Mouse (Mus musculus) kidney, postnatal 36 days (tissue): ENCODE measurements around the gene Ndrg3.
"Not testable (repeated sequence)": the region's sequence is repeated elsewhere in the genome, so short reads cannot be mapped to it uniquely, and the experiment has no call there.

Experiments used
- DNase-seq, 2 experiments: peaks; one replicate each; pipeline ENCODE4 v3.0.0; 2021 to 2022; ENCODE audit warnings: mixed read lengths in 2 of 2

Ndrg3 gene

DNA sequence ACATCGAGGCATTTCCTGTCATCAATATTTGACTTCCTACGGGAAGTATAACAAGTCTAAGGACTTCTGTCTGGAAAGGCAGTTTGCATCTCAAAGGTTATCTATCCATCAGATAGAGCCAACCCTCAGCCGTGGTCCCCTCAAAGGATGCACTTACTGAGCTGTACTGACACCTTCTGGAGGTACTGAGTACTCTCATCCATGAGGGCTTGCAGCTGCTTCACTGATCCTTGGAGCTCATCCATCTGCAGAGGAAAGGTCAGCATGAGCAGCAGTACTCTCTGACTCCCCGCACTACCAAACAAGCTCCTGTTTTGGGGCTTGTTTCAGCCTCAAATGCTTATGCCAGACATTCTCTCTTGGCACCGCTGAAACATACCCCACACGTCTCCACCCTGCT, 4.7 kb upstream of the Ndrg3 start:
- peak; percentile 67 to 77 for DNase-seq

DNA sequence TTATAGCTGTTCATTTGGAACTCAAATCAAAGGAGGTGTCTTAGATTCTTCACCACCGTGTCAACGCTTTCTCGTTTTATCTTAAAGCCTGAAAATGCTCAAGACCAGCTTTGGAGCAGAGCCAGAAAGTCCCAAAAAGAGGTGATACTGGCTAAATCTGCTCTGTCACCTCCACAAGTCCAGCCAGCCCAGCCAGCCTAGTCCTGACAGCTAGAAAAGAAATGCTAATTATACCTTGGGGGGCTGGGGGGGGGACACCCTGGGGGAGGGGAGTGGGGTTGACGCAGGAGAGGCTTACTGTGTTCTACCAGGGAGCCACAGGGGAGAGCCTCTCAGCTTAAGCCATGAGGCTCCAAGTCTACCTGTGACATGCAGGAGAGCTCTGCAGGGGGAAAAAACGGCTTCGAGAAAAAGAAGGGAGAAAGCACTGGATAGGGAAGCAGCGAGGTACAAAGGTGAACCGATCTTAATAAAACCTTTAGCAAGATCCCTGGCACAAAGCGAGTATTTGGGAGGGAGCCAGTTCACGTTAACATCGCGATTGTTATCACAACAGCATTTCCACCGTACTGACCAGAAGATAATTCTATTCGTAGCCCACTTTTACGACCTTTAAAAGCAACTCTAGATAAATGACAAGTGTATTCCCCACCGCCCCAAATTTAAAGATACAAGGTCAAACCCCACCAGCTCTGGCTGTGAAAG, 977 bp downstream of the Ndrg3 start:
- peak; percentile 51 to 58 for DNase-seq

DNA sequence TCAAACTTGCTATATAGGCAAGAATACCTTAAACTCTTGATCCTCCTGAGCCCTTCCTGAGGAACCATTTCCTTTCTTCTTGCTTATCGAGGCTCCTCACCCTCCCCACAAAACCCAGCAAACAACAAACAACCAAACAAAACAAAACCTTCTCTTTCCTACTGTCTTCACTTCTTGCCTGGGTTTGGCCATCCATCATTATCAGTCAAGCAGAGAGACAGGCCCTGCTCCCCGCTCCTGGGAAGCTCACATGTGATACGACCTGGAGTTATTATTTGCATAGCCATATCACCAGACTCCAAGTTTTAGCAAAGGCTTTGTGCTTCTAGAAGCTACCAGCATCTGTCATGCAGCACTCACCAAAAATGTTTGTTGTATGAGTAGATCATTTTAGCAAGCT, 4.5 kb downstream of the Ndrg3 start:
- DNase-seq = no peak

DNA sequence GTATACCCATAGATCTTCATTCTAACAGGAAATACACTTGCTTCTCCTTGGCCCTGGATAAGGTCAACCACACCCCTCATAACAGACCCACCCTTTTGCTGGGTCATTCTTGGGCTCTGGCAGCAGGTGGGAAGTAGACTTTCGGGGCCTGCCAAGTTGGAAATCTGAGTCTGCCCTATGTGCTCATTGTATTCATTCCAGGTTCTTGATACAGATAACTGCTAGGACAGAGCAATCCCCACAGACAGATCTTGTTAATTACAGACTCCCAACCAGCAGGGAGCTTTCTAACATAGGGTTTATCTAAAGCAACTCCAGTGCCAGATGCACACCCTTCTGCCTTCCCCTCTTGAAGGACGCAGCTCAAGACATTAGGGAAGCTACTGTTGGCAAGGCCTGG, 9.0 kb downstream of the Ndrg3 start:
- no peak for DNase-seq

DNA sequence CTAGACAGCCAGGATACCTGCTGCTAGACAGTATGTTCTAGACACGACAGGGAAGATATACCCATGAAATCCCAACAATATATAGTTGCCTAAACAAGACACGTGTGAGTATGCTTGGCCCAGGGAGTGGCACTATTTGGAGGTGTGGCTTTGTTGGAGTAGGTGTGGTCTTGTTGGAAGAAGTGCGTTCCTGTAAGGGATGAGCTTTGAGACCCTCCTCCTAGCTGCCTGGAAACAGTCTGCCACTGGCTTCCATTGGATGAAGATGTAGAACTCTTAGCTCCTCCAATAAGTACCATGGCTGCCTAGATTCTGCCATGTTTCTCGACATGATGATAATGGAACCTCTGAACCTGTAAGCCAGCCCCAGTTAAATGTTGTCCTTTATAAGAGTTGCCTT, 10.6 kb downstream of the Ndrg3 start:
- no peak for DNase-seq

DNA sequence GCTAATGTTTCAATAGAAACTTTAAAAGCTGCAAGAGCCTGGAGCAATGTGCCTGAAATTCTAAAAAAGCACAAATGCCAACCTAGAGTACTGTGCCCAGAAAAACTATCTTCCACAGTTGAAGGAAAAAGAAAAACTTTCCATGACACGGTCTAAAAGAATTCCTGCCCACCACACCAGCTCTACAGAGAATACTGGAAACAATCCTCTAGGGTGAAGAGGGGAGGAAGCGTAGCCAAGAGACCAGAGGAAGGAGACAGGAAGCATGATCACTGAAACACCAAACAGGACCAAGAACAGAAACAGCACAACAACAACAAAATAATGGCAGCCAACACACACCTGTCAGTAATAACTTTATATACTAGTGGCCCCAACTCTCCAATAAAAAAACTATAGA, 11.8 kb downstream of the Ndrg3 start:
- no peak for DNase-seq

DNA sequence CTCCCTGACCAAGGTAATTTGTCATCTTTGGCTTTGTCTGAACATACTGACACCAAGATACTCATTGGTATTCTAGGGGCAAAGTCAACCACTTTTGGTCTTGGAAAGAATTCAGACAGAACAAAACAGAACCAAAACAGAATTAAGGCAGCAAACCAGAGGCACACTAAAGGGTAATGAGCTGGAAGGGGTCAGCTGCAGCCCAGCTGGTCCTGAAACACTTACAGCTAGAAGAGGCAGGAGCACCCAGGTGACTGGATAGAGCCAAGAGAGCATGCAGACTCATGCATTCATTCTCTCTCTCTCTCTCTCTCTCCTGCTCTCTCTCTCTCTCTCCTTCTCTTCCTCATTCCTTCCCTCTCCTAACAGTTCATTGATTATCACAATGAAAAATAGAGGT, 15.1 kb downstream of the Ndrg3 start:
- no peak for DNase-seq

DNA sequence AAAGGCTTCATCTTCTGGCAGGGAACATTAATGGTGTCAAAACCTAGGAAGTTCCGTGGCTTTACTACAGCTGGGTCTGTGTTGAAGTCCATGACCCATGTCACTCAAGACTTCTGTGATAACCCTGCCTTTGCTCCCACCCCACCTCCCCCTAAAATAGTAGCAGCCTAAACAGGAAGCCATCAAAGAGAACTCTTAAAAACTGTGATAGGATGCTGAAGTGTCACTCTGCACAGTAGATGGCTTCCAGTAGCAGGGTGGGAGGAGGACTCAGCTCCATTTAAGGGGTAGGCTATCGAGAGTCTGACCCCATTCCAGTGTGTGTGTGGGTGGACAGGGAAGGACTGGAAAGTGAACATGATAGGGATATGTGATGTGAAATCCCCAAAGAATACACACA, 16.9 kb downstream of the Ndrg3 start:
- DNase-seq = no peak

DNA sequence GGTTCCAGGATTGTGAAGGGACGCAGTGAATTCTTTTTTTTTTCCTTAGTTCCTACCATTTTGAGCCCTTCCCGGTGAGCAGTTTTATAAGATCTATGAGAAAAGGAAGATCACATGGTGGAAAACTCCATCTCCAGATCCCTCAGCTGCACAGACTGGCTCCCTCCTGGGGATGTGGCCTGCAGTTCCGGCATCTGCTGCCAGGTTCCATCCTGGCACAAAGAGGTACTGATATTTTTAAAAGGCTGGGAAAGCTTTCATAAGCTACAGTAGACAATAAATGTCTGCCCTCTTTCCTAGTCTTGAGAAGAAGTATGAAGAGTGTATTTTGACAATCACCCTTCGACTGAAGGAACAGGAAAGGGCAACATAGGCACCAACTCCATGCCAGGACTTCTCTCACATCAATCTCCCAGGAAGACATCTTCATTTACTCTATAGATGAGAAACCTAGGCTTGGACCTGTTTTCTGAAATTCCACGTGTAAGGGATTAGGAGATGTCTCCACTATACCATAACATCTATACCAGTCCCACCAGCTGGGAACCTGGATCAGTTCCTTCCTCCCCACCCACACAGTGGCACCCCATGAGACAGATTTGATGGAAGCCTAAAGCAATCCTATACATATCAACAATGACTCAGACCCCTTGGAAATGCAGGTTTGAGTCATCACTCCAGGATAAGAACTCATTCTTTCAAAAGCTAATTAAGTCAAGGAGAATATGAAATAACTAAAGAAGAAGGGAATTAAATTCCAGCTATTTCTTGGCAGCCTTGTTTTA, 18.3 kb downstream of the Ndrg3 start:
- no peak for DNase-seq

DNA sequence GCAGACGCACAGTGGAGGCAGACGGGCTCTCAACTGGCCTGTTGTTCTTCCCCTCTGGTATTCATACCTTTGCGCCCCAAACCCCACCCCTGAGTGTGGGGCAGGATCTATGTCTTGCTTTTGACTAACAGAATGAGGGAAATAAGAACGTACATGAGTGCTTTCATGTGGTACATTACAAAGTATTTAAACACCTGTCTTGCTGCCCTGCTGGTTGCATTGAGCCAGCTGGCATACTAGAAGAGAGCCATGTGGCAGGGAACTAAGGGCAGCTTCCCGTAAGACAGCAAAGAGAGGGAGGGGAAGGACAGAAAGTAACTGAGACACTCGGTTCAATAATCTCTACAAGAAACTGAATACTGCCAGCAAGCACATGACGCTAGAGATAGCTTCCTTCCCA, 21.6 kb downstream of the Ndrg3 start:
- no peak for DNase-seq

DNA sequence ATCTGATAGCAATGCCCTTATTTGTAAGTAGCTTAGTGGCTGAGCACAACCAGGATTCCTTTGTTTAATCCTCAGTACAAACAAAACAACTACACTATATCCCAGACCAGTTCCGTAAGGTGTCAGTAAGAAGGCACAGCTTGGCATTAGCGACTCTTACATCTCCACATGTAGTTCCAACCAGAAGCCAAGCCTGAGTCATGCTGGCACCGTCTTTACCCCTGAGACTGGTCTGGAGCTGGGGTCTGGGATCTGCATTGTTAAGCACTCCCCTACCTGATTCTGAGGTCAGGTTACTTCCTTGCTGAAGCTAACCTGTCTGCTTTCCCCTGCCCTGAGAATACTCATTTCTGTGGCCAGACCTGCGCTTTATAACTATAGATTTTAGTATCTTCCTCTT, 23.4 kb downstream of the Ndrg3 start:
- no peak for DNase-seq

DNA sequence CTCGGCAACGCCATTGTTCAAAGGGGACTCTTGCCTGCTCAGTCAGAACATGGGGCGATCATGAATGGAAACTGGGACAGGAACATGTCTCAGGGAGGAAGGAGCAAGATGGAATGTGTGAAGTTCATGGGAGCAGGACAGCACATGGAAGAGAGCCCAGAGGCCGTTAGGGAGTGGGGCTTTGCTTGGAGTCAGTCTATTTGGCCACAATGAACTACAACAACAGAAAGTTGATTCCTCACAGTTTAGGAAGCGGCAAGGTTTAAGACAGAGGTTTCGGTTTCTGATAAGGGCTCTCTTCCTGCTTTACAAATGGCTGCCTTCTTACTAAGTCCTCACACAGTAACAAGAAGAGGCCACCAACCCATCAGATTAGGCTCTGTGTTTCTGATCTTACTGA, 24.5 kb downstream of the Ndrg3 start:
- DNase-seq = peak in 1 of 2 experiments; percentile 14

DNA sequence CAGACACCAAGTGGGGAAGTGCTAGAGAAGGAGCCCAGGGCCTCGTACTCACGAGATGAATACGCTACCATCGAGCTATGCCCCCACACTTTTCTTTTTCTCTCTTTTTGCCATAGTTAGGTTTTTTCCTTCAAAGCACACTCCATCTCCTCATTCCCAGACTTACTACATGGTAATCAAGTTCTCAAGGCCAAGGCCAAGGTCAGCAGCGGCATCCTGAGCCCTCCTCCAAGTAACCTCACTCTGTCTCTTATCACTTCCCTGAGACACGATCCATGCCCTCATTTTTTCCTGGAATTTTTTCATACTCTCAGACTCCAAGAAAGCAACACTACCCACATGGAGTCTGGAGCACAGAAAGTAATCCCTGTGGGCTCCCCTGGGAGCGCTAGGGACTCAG, 28.0 kb downstream of the Ndrg3 start:
- DNase-seq = no peak

DNA sequence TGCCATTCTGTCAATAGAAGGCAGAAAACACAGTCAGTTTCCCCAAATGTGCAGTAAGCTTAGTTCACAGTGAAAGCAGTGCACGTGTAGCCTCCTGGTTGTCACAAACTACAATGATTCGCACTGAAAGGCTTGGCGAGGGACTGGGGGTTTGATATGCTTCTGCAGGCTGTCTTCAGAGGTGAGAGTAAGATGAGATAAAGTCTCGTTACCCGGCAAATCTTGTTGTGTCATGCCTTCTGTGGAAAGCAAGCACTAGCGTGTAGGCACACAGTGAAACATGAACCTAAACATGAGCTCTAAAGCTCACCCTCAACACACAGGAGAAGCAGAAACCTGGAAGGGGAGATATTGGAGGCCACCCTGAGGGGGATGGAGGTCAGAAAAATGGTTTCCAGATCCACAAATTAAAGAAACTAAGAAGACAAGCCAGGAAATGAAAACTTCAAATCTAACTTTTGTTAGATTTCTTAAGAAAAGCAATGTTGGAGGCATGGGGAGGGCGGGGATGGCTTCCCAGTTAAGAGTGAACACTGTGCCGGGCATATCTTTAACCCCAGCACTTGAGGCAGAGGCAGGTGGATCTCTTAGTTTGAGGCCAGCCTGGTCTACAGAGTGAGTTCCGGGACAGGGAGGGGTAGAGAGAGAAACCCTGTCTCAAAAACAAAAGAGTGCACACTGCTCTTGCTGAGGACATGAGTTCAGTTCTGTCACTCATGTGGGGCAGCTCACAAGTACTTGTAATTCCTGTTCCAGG, 33.2 kb downstream of the Ndrg3 start:
- no peak for DNase-seq

DNA sequence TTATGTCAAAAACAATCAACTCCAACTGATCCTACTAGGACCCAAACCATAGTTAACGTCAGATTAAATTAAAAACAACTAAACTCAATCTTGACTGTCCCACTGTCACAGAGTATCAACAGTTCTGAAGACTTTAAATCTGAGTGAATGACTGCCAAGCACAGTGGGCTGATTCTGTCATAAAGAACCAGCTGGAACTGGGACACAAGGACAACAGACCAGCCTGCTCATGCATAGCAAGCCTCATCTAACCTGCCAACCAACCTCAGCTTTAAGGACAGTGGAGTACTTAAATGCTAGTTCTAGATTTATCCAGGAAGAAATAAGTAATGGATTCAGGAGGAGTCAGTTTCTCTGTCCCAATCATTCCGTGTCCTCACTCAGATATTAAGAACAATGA, 34.8 kb downstream of the Ndrg3 start:
- DNase-seq = peak in 1 of 2 experiments; percentile 29

DNA sequence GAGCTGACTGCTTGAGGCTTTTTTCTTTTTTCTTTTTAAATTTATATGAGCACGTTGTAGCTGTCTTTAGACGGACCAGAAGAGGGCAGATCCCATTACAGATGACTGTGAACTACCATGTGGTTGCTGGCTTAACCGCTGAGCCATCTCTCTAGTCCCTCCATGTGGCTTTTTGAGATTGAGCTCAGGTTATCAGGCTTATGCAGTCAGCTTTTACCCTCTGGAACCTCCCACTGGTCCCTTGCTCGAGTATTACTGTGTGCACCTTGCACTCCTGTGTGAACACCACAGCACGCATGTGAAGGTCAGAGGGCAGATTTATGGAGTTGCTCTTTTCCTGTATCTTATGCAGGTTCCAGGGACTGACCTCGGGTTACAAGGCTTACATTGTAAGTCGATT, 35.5 kb downstream of the Ndrg3 start:
- DNase-seq = no peak

DNA sequence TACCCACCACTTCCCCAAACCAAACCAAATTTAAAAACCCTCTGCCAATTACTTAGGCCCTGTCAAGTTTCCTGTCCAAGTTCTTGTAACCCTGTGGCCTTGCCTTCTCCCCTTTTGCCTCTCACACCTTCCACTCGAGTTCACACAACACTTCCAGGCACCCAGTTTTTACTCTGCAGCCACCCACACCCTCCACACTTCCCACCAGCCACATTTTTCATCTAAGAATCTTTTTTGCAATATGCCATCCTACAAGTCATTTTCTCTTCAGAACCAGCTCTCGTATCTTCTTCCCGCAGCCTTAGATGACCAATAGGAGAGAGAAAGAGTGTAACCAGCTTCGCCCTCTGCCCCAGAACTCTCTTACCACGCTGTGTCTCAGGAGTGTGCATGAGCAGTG, 37.4 kb downstream of the Ndrg3 start:
- no peak for DNase-seq

DNA sequence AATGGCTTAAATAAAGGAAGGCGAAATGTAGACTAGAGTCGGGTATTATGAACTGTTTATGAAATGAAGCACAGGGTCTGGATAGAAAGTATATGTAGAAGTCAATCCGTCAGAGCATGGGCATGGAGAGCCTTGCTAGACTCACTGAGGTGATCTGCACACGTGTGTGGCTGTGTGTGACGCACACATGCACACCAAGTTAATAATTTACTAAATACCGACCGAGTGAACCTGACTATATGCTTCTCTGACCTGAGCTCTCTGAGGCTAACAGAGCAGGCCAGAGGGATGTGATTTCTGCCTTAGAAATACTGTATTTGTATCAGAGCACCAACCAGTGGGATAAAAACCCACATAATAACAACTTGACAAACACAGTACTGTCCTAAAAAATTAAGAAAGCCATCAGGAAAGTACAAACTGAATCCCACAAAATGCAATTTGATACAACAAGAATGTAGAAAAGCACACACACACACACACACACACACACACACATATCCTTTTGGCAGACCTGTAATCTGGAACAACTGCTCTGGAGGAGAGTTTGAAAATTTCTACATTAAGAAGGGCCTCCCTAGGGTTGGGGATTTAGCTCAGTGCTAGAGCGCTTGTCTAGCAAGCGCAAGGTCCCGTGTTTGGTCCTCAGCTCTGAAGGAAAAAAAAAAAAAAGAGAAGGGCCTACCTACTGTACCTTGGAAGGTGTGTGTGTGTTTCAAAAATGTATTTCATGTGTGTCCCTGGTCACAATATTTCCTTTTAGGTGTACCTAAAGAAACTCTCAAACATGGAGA, 40.4 kb downstream of the Ndrg3 start:
- peak in 1 of 2 experiments; percentile 20 for DNase-seq

DNA sequence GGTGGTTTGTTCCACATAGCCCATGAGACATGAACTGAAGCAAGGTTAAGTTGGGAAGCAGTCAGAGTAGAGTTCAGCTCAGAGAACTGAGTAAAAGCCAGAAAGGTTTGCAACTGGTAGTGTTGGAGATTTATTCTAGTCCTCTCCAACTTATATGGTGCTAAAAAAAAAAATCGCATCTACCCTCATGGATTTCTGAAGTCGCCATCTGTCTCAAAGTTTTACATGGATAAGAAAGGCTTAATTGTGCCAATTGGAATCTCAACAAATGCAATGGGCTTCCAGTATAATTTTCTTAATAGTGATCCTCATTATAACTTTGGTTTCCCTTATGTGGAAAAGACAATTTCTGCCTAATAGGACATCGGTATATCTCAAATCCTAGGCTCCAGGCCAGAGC, 41.0 kb downstream of the Ndrg3 start:
- DNase-seq = no peak

DNA sequence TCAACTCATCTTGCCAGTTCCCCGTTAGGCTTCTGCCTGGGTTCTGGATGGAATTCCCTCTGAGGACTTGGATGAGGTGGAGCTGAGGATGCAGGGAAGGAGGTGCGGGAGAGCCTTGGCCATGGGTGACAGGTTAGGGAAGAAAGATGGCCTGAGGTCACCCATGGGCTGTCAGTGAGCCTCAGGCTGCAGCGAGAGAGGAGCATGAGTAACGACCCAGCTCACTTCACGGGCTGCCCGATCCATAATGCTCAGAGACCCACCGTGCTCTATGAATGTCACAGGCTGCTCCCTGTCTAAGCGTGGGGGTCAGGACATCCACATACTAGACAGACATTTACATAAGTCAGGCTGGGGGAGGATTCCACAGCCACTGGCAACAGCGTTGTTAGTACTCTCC, 50.3 kb downstream of the Ndrg3 start:
- not testable (repeated sequence) for DNase-seq

DNA sequence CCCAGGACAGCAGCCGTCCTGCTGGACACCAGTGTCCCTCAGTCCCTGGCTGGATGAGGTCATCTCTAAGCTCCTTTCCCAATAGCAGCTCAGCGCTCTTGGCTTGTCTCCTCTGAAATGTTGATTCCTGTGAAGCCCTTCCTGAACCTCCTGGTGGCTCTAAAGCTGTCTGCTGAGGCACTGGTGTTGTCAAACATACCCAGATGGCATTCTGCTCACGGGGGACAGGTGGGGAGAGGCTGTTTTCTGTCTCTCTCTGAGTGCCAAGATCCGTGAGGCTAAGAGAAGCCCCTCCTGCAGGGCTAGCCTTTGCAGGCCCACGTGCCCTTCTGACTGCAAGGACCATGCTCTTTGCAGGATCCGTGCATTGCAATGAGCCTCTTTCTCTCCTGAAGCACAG, 51.9 kb downstream of the Ndrg3 start:
- not testable (repeated sequence) for DNase-seq

DNA sequence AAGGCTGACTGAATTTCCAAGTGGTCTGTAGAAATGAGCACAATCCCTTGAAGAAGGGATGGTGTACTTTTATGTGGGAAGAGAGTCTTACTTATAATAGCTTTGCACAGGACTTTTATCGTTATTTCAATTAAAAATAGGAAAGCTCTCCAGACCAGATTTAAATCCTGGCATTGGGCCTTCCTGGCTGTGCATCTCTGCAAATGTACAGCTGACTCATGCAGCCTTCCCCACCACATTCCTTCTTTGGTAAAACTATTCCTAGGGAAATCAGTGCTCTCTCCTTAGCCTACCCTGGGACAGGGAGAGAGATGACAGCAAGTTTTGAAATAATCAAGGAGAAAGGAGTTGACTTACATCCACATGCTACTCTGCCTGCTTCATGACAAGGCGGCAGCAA, 54.1 kb downstream of the Ndrg3 start:
- no peak for DNase-seq

DNA sequence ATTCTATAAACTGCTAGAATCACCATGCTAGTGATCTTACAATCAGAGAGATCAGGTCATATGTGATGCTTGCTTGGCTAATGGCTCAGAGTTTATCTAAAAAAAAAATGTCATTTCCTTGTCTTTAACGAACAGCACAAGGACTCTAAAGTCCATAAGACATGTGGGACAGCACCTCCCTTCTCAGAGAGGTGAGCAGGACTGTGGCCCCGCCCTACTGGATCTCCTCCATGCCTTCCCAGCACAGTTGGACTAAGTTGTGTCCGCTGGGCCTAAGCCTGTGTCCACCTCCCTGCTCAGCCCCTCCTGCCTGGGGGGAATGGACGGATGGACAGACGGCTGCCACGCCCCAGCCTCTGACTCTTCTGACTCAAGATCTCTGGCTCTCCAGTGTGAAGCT, 56.9 kb downstream of the Ndrg3 start:
- no peak for DNase-seq
